Mouse (Mus musculus): ENCODE measurements around the gene Rasa2.
A peak's percentile ranks its signal among the peaks of the same experiment; 100 is the strongest.
"Not testable (repeated sequence)": the region's sequence is repeated elsewhere in the genome, so short reads cannot be mapped to it uniquely, and the experiment has no call there.

The Rasa2 gene

GRCm38 (mm10) chr9:96524972-96525506 is 106.4 kb downstream of the Rasa2 start, which contains the start of gene Gm28729:
Gene Gm28729 (minus strand): TSS chr9:96525264.
- no peak for DNase-seq (ENCODE audit: low spot score)

GRCm38 (mm10) chr9:96523148-96523547 is 108.3 kb downstream of the Rasa2 start:
- no peak for DNase-seq (ENCODE audit: low spot score)

GRCm38 (mm10) chr9:96521574-96521973 is 109.8 kb downstream of the Rasa2 start:
- not testable (repeated sequence) for DNase-seq (ENCODE audit: low spot score)

GRCm38 (mm10) chr9:96517429-96517828 is 114.0 kb downstream of the Rasa2 start:
- DNase-seq (ENCODE audit: low spot score): no peak

GRCm38 (mm10) chr9:96516806-96517205 is 114.6 kb downstream of the Rasa2 start:
- no peak for DNase-seq (ENCODE audit: low spot score)

DNA sequence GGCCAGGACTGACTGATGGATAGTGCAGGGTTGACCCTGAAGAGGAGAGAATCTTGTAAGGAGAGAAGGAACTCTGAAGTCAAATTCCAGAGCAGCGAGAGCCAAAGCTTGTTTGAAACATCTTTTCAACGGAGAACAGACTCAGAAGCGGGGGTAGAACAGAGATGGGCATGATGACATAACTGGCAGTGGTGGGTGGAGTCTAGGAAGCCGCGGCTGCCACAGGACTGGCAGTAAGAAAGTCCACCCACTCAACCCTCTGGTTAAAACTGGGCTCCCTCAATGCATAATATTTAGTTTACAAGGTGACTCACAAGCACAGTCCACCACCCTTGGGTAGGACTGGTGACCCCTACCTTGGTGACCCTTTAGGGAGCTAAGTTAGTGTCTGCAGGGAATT is 115.7 kb downstream of the Rasa2 start:
- DNase-seq (ENCODE audit: low spot score): no peak

GRCm38 (mm10) chr9:96514278-96514677 is 117.1 kb downstream of the Rasa2 start:
- DNase-seq (ENCODE audit: low spot score): no peak

- peak; percentile 36 for DNase-seq (ENCODE audit: low spot score)
These were observed 125.4 kb downstream of the Rasa2 start for GRCm38 (mm10) chr9:96506011-96506498.

DNA sequence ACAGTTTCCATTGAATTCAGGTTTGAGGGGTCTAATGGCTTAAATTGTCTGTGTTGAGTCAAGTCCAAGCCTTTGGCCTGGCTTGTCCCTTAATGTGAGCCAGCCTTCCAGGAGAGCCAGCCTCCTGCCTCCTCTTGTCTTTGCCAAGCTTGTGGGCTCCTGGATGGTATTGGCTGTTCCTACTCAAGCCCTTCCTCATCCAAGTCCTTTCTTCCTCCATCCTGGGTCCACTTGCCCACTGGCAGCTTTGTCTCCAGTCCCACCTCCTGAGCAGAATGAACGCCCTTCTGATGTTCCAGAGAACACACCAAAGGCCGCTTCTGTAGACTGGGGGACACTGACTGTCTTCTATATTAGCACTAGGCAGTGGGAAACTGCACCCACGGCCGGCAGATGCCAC is 126.3 kb downstream of the Rasa2 start:
- DNase-seq (ENCODE audit: low spot score): no peak

GRCm38 (mm10) chr9:96504116-96504895 is 127.1 kb downstream of the Rasa2 start:
- no peak for DNase-seq (ENCODE audit: low spot score)

DNA sequence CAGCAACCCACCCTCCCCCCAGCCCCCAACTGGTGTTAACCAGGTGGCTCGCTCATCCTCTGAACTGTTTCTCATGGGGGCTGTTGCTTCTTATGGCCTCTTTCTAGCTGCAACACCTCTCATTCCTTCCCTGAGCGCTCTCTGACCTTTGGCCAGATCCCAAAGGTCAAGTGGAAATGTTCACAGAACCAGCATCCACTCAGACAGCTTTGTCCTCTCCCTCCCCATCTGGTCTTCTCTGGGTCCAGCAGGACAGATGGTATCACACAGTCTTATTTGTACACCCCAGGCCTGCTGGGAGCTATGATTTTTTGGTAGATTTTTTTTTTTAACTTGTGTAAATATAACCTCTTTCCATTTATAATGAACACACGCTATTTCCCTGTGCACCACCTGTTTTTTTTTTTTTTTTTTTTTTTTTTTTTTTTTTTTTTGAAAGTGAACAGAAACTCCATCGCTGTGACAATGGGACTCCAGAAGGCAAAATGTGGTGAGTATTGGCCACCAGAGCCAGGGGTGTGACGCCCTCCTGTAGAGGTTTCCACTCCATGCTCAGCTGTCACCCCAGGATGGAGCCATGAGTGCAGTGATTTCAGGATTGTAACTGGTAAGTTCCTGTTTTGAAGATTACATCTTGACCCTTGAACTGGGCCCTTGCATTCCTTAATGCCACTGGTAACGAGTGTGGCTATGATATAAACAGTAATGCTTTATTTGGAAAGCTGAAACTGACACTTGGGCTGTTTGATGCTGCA is 128.4 kb downstream of the Rasa2 start:
- no peak for DNase-seq (ENCODE audit: low spot score)

DNA sequence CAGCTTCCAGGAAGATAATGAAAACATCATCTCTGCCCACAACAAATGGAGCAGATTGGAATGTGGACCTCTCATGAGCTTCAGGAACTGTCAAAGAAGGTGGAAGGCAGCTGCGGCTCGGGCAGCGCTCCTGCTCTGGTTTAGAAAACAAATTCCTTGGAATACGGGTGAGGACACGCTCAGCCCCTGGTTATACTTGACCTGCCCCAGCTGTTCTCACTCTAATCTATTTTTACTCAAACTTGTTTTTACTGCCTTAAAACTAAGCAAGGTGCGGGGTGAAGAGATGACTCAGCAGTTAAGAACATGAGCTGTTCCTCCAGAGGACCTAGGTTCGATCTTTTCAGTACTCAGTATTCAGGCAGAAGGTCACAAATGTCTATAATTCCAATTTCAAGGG is 130.2 kb downstream of the Rasa2 start:
- no peak for DNase-seq (ENCODE audit: low spot score)

DNA sequence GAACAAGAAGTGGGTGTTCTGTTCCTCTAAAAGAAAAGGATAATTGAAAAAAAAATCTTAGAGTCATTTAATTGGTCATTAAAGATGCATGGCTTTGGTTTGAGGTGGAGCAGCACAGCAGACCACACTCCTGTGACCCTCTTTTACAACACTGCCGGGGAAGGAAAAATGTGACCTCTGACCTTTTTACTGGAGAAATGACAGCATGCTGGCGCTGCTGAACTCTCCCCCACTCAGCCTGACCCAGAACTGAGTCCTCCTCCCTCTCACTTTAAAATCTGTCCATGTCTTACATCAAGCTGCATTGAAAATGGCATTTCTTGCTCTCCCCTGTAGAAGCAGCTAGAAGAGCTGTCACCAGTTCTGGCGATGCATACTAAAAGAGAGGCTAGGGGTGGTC is 138.2 kb downstream of the Rasa2 start:
- no peak for DNase-seq (ENCODE audit: low spot score)

GRCm38 (mm10) chr9:96491810-96492209 is 139.6 kb downstream of the Rasa2 start:
- DNase-seq (ENCODE audit: low spot score): peak; percentile 21
